Mouse (Mus musculus) thymus, adult 2 months (tissue): ENCODE data around the gene Kirrel3.

Experiments
- CTCF ChIP-seq: fragments of 200-500 bp; IDR thresholded peaks from 2 replicates; pipeline ENCODE4 v1.5.1; 2012; ENCODE audit warnings: mild to moderate bottlenecking, control low read depth, low read length, moderate library complexity, borderline replicate concordance; ENCODE audit not compliant: control insufficient read depth, poor library complexity, insufficient read depth; ENCODE audit errors: extremely low read depth
- POLR2A ChIP-seq: fragments of 200-500 bp; IDR thresholded peaks from 2 replicates; pipeline ENCODE4 v1.6.1; 2012; ENCODE audit warnings: mild to moderate bottlenecking, low read length, control low read depth, moderate library complexity; ENCODE audit not compliant: control insufficient read depth, poor library complexity, insufficient read depth; ENCODE audit errors: extremely low read depth

GRCm38 (mm10) chr9:34887196-34887595 is 401.5 kb downstream of the Kirrel3 start:
- no peak for TF ChIP-seq POLR2A
- TF ChIP-seq CTCF: no peak
